Mouse (Mus musculus) heart, adult 2 months (tissue): ENCODE data around the gene 1700034I23Rik.
A peak's percentile ranks its signal among the peaks of the same experiment; 100 is the strongest.

Source experiments
- CTCF ChIP-seq: fragments of 200-600 bp; IDR thresholded peaks from 2 replicates; pipeline ENCODE4 v1.8.1; 2022; ENCODE audit warnings: antibody characterized with exemption, mild to moderate bottlenecking, moderate library complexity
- POLR2A ChIP-seq: fragments of 200-500 bp; IDR thresholded peaks from 2 replicates; pipeline ENCODE4 v1.6.1; 2011; ENCODE audit warnings: mild to moderate bottlenecking, low read depth, low read length, control low read depth; ENCODE audit not compliant: insufficient read depth

- no peak for TF ChIP-seq POLR2A
- TF ChIP-seq CTCF, result peak; percentile 70
Observed at GRCm38 (mm10) chr3:40951365-40951764, 49.0 kb upstream of the 1700034I23Rik start.
